7 mouse cellular contexts compared by ENCODE assay signal in the genomic region with DNA sequence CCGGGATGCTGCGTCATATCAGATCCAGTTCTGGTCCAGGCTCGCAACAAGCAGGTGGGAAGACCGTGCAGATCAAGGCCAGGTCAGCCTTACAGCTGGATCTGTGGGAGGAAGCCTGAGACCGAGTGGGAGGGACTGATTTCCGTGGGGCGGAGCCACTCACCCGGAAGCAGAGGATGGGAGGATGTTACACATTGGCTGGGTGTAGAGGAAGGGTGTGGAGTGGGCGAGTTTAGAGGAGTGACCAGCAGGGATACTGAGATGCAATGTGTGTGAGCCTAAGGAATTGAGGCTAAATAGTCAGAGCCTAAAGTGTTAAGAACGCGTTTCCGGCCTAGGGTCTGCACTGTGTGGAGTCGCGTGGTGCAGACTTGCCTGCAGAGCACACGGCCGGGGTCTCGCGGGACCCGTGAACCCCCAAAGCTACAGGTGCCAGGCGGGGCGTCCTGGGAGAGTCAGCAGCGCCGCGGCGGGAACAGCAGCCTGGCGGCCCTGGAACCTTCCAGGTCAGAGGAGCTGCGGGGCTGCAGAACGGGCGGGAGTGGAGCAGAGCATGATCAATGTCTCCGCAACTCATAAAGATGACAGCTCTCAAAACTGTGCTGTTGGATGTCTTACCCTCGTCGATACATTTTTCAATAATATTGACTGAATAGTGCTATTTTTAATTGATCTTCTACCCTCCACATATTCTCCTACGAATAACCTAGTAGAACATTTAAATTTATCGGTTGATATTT. TPM values are rescaled to one million over a fixed set of nuclear protein-coding genes. Genes with fewer than 3 reads are reported as not detected.
DNase-seq lines count a peak whose midpoint lies in the region; ATAC-seq lines count a peak whose summit lies in the region.

Gene Zfp53 (plus strand): TSS at position 239 of the 740 bp plus-strand sequence.

- DNase-seq in adrenal gland, postnatal 25 days: peak; percentile 79
- peak; percentile 99 for DNase-seq in heart, adult 11 months
- peak; percentile 89 for DNase-seq in kidney, adult 18-20 months
- DNase-seq in limb, embryonic 11.5 days (ENCODE audit: low spot score): peak; percentile 82
- DNase-seq in midbrain, embryonic 14.5 days: peak; percentile 86
- peak; percentile 80 to 83 for DNase-seq in spleen, adult 18-20 months

- peak within 1 kb of the TSS; percentile 81 for H3K9ac ChIP-seq in embryonic facial prominence, embryonic 12.5 days
- peak within 1 kb of the TSS; percentile 67 for H3K9ac ChIP-seq in limb, embryonic 11.5 days (ENCODE audit: low read length)
- H3K9ac ChIP-seq in midbrain, embryonic 14.5 days (replicated peaks; ENCODE audit: low read length): peak within 1 kb of the TSS; percentile 67

- ATAC-seq in embryonic facial prominence, embryonic 12.5 days (ENCODE audit: insufficient number of reproducible peaks, insufficient read depth, low FRiP score, low TSS enrichment): peak; percentile 100
- ATAC-seq in limb, embryonic 11.5 days (ENCODE audit: insufficient number of reproducible peaks, low FRiP score, low TSS enrichment, low read depth): peak; percentile 100
- peak; percentile 98 for ATAC-seq in midbrain, embryonic 14.5 days (ENCODE audit: low FRiP score, low TSS enrichment)

- H3K4me3 ChIP-seq in embryonic facial prominence, embryonic 12.5 days: peak within 1 kb of the TSS; percentile 83
- H3K4me3 ChIP-seq in limb, embryonic 11.5 days (ENCODE audit: low read depth, low read length): peak within 1 kb of the TSS; percentile 78
- H3K4me3 ChIP-seq in midbrain, embryonic 14.5 days (replicated peaks; ENCODE audit: low read depth, low read length): peak within 1 kb of the TSS; percentile 78

- no peaks in the 10 kb centered on the region for H3K36me3 ChIP-seq in embryonic facial prominence, embryonic 12.5 days
- no peaks in the 10 kb centered on the region for H3K36me3 ChIP-seq in limb, embryonic 11.5 days (ENCODE audit: control insufficient read depth, insufficient read depth, low read length)
- peaks cover 5% of the 10 kb centered on the region; the same call in 1 of the 2 replicates for H3K36me3 ChIP-seq in midbrain, embryonic 14.5 days (ENCODE audit: control insufficient read depth, insufficient read depth, low read length)

- H3K4me2 ChIP-seq in embryonic facial prominence, embryonic 12.5 days (replicated peaks): peak within 1 kb of the TSS; percentile 66
- H3K4me2 ChIP-seq in limb, embryonic 11.5 days (ENCODE audit: low read depth, severe bottlenecking): peak within 1 kb of the TSS; percentile 69
- H3K4me2 ChIP-seq in midbrain, embryonic 14.5 days (ENCODE audit: low read length): peak within 1 kb of the TSS; percentile 69

- H3K9me3 ChIP-seq in embryonic facial prominence, embryonic 12.5 days: no peaks in the 10 kb centered on the region
- no peaks in the 10 kb centered on the region for H3K9me3 ChIP-seq in limb, embryonic 11.5 days (ENCODE audit: control insufficient read depth, low read length)
- no peaks in the 10 kb centered on the region for H3K9me3 ChIP-seq in midbrain, embryonic 14.5 days (ENCODE audit: control insufficient read depth, low read length)

- H3K27ac ChIP-seq in embryonic facial prominence, embryonic 12.5 days: peak within 1 kb of the TSS; percentile 65; the same call in 1 of the 2 replicates
- 0 out of 2 replicates have a peak within 1 kb of the TSS, but pooled peaks have one; percentile 52 for H3K27ac ChIP-seq in limb, embryonic 11.5 days (replicated peaks; ENCODE audit: low read depth, low read length)
- peak within 1 kb of the TSS; percentile 68 for H3K27ac ChIP-seq in midbrain, embryonic 14.5 days (replicated peaks; ENCODE audit: low read depth, low read length)

- H3K4me1 ChIP-seq in embryonic facial prominence, embryonic 12.5 days: no peaks in the 10 kb centered on the region
- H3K4me1 ChIP-seq in limb, embryonic 11.5 days (ENCODE audit: control insufficient read depth, insufficient read depth, low read length): no peaks in the 10 kb centered on the region
- H3K4me1 ChIP-seq in midbrain, embryonic 14.5 days (ENCODE audit: control insufficient read depth, insufficient read depth, low read length): peaks cover 6% of the 10 kb centered on the region

- 2% methylated on average over 34 of the region's 34 CpGs for WGBS in embryonic facial prominence, embryonic 12.5 days
- 1% methylated on average over 34 of the region's 34 CpGs for WGBS in limb, embryonic 11.5 days
- 1% methylated on average over 34 of the region's 34 CpGs for WGBS in midbrain, embryonic 14.5 days

- H3K27me3 ChIP-seq in embryonic facial prominence, embryonic 12.5 days: no peaks in the 10 kb centered on the region
- H3K27me3 ChIP-seq in limb, embryonic 11.5 days (ENCODE audit: control insufficient read depth, insufficient read depth, low read length): no peaks in the 10 kb centered on the region
- H3K27me3 ChIP-seq in midbrain, embryonic 14.5 days (ENCODE audit: control insufficient read depth, insufficient read depth, low read length): no peaks in the 10 kb centered on the region

RNA-seq across cellular contexts. Expression of gene Zfp53, which starts in this region (rescaled TPM):
- 4.7 and 5.4 TPM in 2 replicates for total RNA-seq in adrenal gland, postnatal 25 days (2021)
- 10.0 and 11.5 TPM in 2 replicates for polyA plus RNA-seq in embryonic facial prominence, embryonic 12.5 days (2016; fragmentation: Nextera tagmentation; extraction: Ambion mirVana)
- 9.9 and 10.7 TPM in 2 replicates for polyA plus RNA-seq in limb, embryonic 11.5 days (2014; fragmentation: Nextera tagmentation; extraction: Ambion mirVana)
- 10.9 and 11.4 TPM in 2 replicates for polyA plus RNA-seq in midbrain, embryonic 14.5 days (2014; fragmentation: Nextera tagmentation; extraction: Ambion mirVana)

Comparison
In these comparisons a context has a peak if more than half of its experiments do, and no peak if none do; other contexts are left out.
1. Peak in every context shown above with its lines: DNase-seq, ATAC-seq, H3K4me3 ChIP-seq and H3K27ac ChIP-seq.